Mouse (Mus musculus): Measurements from ENCODE around the gene Rhog. TPM values are rescaled to one million over a fixed set of nuclear protein-coding genes. Genes with fewer than 3 reads are reported as not detected.

The Rhog gene
- polyA plus RNA-seq, 1 experiment from 2014 or later, result 63.7 TPM

DNA sequence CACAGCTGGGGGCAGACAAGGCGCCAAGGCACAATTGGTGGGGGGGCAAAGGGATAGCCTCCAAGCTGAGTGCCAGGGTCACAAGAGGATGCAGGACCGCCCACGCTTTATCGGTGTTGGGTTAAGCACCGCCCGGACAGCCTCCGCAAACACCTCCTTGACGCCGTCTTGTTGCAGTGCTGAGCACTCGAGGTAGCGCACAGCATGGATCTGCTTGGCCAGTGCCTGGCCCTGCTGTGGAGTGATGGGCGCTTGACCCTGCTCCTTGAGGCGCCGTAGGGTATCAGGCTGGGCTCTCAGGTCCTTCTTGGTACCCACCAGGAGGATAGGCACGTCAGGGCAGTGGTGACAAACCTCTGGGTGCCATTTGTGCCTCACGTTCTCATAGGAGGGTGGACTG, 16.3 kb downstream of the Rhog start:
- Histone ChIP-seq H3K27ac (ENCODE audit: low read depth) (no peak overlapping the region), H3K9me3 (ENCODE audit: control insufficient read depth, low read length) (no peaks in the 10 kb centered on the region), H3K4me2 (ENCODE audit: low read length) (no peak overlapping the region), H3K27me3 (replicated peaks; ENCODE audit: control insufficient read depth, insufficient read depth, low read length) (no peaks in the 10 kb centered on the region), H3K4me1 (replicated peaks; ENCODE audit: control insufficient read depth, insufficient read depth, low read length) (peaks cover 11% of the 10 kb centered on the region; the same call in 1 of the 2 replicates), H3K9ac (ENCODE audit: low read length) (no peak overlapping the region), H3K36me3 (ENCODE audit: control insufficient read depth, insufficient read depth, low read length) (peaks cover 63% of the 10 kb centered on the region), H3K4me3 (ENCODE audit: low read depth, low read length) (no peak overlapping the region)
- no peak for DNase-seq (ENCODE audit: low spot score)
- 92% methylated on average over 16 of the region's 16 CpGs for WGBS
- no peak for ATAC-seq (replicated peaks; ENCODE audit: low FRiP score, low TSS enrichment, low read depth)

DNA sequence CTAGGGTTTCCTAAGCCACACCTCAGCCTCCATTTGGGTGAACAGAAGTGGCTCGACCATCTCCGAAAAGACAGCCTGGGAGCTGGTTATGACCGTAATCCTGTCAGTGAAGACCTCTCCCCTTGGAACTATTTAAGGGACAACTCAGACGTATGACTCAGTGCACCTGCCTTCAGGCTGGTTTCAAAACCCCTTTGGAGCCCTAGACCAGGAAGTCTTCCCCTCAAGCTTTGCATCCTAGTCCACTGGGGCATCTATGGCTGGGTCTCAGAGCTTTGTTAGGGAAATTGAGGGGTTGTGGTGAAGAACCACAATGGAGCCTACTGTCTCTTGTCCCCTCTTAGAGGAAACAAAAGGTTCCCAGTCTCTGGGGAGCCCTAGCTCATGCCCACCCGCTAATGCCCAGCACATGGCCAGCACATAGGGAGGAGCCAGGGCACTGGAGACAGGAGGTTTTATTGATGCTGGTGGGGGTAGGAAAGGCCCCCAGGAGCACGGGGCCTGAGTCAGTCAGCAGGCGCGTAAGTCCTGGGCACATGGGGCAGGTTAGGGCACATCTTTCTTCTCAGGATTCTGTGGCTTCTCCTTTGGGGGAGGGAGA, 17.1 kb downstream of the Rhog start:
- DNase-seq (ENCODE audit: low spot score) (no peak), ATAC-seq (replicated peaks; ENCODE audit: low FRiP score, low TSS enrichment, low read depth) (no peak)
- H3K9me3 ChIP-seq (ENCODE audit: control insufficient read depth, low read length), result no peaks in the 10 kb centered on the region
- peaks cover 6% of the 10 kb centered on the region; the same call in 1 of the 2 replicates for H3K4me1 ChIP-seq (replicated peaks; ENCODE audit: control insufficient read depth, insufficient read depth, low read length)
- no peak overlapping the region for H3K4me3 ChIP-seq (ENCODE audit: low read depth, low read length)
- peaks cover 63% of the 10 kb centered on the region for H3K36me3 ChIP-seq (ENCODE audit: control insufficient read depth, insufficient read depth, low read length)
- H3K27me3 ChIP-seq (replicated peaks; ENCODE audit: control insufficient read depth, insufficient read depth, low read length), result no peaks in the 10 kb centered on the region
- 85% methylated on average over 8 of the region's 8 CpGs for WGBS
- no peak overlapping the region for H3K27ac ChIP-seq (ENCODE audit: low read depth)
- H3K9ac ChIP-seq (ENCODE audit: low read length), result no peak overlapping the region
- H3K4me2 ChIP-seq (ENCODE audit: low read length), result no peak overlapping the region

DNA sequence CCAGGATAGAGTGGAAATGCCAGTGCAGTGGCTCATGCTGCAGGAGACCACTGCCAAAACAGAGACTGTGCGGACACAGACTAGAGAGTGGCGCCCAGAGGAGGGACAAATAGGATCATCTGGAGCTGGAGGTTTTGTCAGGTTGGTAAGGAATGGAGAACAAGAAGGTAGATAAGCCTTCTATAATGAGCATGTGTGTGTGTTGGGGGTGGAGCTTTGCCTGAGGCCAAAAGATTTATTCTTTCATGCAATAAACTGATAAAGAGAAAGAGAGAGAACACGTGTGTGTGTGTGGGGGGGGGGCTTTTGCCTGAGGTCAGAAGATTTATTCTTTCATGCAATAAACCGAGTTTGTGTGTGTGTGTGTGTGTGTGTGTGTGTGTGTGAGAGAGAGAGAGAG, 22.8 kb downstream of the Rhog start:
- no peaks in the 10 kb centered on the region for H3K27me3 ChIP-seq (replicated peaks; ENCODE audit: control insufficient read depth, insufficient read depth, low read length)
- no peaks in the 10 kb centered on the region for H3K9me3 ChIP-seq (ENCODE audit: control insufficient read depth, low read length)
- H3K4me1 ChIP-seq (replicated peaks; ENCODE audit: control insufficient read depth, insufficient read depth, low read length), result no peaks in the 10 kb centered on the region
- H3K27ac ChIP-seq (ENCODE audit: low read depth), result no peak overlapping the region
- no peak for ATAC-seq (replicated peaks; ENCODE audit: low FRiP score, low TSS enrichment, low read depth)
- H3K4me3 ChIP-seq (ENCODE audit: low read depth, low read length), result no peak overlapping the region
- no peak for DNase-seq (ENCODE audit: low spot score)
- peaks cover 43% of the 10 kb centered on the region for H3K36me3 ChIP-seq (ENCODE audit: control insufficient read depth, insufficient read depth, low read length)
- H3K4me2 ChIP-seq (ENCODE audit: low read length), result no peak overlapping the region
- no peak overlapping the region for H3K9ac ChIP-seq (ENCODE audit: low read length)
- WGBS, result 77% methylated on average over 4 of the region's 4 CpGs

DNA sequence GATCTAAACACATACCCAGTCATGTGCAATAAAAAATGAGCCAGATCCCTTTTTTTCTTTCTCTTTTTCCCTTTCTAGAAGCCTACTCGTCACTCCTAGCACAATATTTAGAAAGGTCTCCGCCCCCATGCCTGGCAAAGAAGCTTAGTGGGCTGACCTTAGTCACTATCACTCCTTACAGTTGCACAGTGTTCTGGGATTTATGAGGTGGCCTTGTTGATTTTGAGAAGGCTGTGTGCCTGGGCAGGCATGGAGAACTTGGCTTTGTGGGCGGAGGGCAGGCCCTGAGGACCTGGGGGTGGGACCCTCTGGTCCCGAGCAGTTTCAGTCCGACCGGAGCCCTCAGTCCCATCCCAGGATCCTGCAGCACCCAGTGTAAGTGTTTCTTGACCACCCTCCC, 26.0 kb downstream of the Rhog start:
- WGBS, result 89% methylated on average over 6 of the region's 6 CpGs
- Histone ChIP-seq H3K27me3 (replicated peaks; ENCODE audit: control insufficient read depth, insufficient read depth, low read length) (no peaks in the 10 kb centered on the region), H3K4me3 (ENCODE audit: low read depth, low read length) (no peak overlapping the region), H3K9ac (ENCODE audit: low read length) (no peak overlapping the region), H3K4me1 (replicated peaks; ENCODE audit: control insufficient read depth, insufficient read depth, low read length) (no peaks in the 10 kb centered on the region), H3K4me2 (ENCODE audit: low read length) (no peak overlapping the region), H3K27ac (ENCODE audit: low read depth) (no peak overlapping the region), H3K36me3 (ENCODE audit: control insufficient read depth, insufficient read depth, low read length) (peaks cover 30% of the 10 kb centered on the region), H3K9me3 (ENCODE audit: control insufficient read depth, low read length) (no peaks in the 10 kb centered on the region)
- DNase-seq (ENCODE audit: low spot score) (no peak), ATAC-seq (replicated peaks; ENCODE audit: low FRiP score, low TSS enrichment, low read depth) (no peak)

DNA sequence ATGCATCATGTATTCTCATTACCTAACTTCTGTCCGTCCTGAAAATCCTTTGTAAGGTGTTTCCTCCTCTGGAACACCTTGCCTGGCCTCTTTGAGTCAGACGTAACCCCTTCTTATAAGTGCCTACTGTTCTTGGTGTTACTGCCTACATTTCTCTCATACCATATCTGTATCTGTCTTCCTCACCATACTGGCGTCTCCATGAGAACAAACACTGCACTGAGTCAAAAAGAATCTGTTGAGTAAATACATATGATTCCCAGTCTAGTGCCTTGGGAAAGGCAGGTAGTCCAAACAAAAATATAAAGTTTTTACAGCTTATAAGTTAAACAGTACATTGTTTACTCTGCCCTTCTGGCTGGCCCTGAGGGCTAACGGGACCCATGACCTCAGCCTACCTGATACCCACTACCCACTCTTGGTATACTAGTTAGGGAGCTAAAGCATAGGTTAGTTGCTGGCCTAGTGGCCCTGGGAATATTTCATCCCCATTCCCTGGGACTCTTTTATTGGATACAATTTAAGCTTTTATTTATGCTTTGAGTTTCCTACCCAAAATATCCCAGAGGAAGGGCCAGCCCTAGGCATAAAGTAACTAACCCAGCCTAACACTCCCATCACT, 27.7 kb downstream of the Rhog start:
- H3K4me1 ChIP-seq (replicated peaks; ENCODE audit: control insufficient read depth, insufficient read depth, low read length), result no peaks in the 10 kb centered on the region
- H3K9ac ChIP-seq (ENCODE audit: low read length), result no peak overlapping the region
- WGBS, result 81% methylated on average over 4 of the region's 4 CpGs
- H3K4me3 ChIP-seq (ENCODE audit: low read depth, low read length), result no peak overlapping the region
- no peak overlapping the region for H3K27ac ChIP-seq (ENCODE audit: low read depth)
- ATAC-seq (replicated peaks; ENCODE audit: low FRiP score, low TSS enrichment, low read depth) (no peak), DNase-seq (ENCODE audit: low spot score) (no peak)
- peaks cover 30% of the 10 kb centered on the region for H3K36me3 ChIP-seq (ENCODE audit: control insufficient read depth, insufficient read depth, low read length)
- H3K4me2 ChIP-seq (ENCODE audit: low read length), result no peak overlapping the region
- H3K9me3 ChIP-seq (ENCODE audit: control insufficient read depth, low read length), result no peaks in the 10 kb centered on the region
- no peaks in the 10 kb centered on the region for H3K27me3 ChIP-seq (replicated peaks; ENCODE audit: control insufficient read depth, insufficient read depth, low read length)

DNA sequence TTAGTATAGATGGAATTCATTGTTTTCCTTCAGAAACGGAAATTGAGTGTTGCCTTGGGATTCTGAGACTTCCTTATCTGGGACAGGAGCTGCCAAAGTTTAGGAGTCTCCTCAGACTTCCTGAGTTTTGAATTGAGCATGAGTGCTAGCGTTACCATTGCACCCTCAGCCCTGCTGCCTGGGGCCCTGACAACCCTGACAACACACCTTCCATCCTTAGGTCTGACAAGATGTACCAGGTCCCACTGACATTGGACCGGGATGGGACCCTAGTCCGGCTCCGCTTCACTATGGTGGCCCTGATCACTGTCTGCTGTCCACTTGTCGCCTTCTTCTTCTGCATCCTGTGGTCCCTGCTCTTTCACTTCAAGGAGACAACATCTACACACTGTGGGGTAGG, 29.8 kb downstream of the Rhog start:
- peaks cover 25% of the 10 kb centered on the region for H3K36me3 ChIP-seq (ENCODE audit: control insufficient read depth, insufficient read depth, low read length)
- ATAC-seq (replicated peaks; ENCODE audit: low FRiP score, low TSS enrichment, low read depth) (no peak), DNase-seq (ENCODE audit: low spot score) (peak; percentile 42)
- H3K4me1 ChIP-seq (replicated peaks; ENCODE audit: control insufficient read depth, insufficient read depth, low read length), result no peaks in the 10 kb centered on the region
- no peak overlapping the region for H3K4me2 ChIP-seq (ENCODE audit: low read length)
- H3K9ac ChIP-seq (ENCODE audit: low read length), result no peak overlapping the region
- no peak overlapping the region for H3K4me3 ChIP-seq (ENCODE audit: low read depth, low read length)
- no peaks in the 10 kb centered on the region for H3K27me3 ChIP-seq (replicated peaks; ENCODE audit: control insufficient read depth, insufficient read depth, low read length)
- H3K9me3 ChIP-seq (ENCODE audit: control insufficient read depth, low read length), result no peaks in the 10 kb centered on the region
- H3K27ac ChIP-seq (ENCODE audit: low read depth), result no peak overlapping the region
- 93% methylated on average over 6 of the region's 6 CpGs for WGBS

DNA sequence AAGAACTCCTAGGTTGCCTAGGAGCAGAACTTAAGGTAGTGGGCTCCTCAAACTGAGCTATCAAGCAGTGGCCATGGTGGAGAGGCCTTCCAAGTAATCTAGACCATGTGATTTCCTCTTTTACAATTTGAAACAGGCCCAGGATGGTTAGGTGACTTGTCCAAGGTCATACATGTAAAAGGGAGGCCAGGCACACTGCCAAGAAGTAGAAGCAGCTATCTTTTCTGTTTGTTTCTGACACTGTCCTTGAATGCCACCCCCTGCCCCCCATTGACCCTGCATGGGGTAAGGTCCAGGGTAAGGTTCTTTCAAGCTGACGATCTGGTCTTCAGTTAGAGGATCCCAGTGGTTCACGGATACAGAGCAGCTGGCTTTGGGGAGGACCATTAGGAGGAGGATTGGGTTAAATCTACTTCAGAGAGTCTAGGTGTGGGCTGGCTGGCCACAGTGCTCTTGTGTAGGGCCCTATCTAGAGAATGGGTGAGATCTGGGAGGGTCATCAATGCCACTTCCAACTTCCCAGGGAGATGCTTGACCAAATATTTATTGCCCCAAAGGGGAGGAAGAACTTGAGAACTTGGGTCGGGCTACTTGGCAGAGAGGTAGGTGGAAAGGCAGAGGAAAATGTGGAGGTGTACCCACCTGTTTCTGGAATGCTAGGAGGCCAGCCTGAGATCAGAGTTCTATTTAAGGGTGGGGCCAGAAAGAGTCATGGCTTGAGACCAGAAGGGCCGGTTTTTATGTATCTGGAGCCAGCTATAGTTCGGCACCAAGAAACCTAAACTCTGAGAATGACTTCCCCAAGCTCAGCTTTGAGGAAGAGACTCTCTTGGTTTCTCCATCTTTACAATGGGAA, 31.7 kb downstream of the Rhog start:
- H3K9ac ChIP-seq (ENCODE audit: low read length), result no peak overlapping the region
- peak overlapping the region; percentile 95 for H3K4me2 ChIP-seq (ENCODE audit: low read length)
- no peaks in the 10 kb centered on the region for H3K27me3 ChIP-seq (replicated peaks; ENCODE audit: control insufficient read depth, insufficient read depth, low read length)
- peak; percentile 51 for DNase-seq (ENCODE audit: low spot score)
- WGBS, result 72% methylated on average over 5 of the region's 5 CpGs
- no peak for ATAC-seq (replicated peaks; ENCODE audit: low FRiP score, low TSS enrichment, low read depth)
- no peaks in the 10 kb centered on the region for H3K9me3 ChIP-seq (ENCODE audit: control insufficient read depth, low read length)
- H3K4me3 ChIP-seq (ENCODE audit: low read depth, low read length), result no peak overlapping the region
- peaks cover 20% of the 10 kb centered on the region for H3K36me3 ChIP-seq (ENCODE audit: control insufficient read depth, insufficient read depth, low read length)
- H3K4me1 ChIP-seq (replicated peaks; ENCODE audit: control insufficient read depth, insufficient read depth, low read length), result no peaks in the 10 kb centered on the region
- H3K27ac ChIP-seq (ENCODE audit: low read depth), result no peak overlapping the region

DNA sequence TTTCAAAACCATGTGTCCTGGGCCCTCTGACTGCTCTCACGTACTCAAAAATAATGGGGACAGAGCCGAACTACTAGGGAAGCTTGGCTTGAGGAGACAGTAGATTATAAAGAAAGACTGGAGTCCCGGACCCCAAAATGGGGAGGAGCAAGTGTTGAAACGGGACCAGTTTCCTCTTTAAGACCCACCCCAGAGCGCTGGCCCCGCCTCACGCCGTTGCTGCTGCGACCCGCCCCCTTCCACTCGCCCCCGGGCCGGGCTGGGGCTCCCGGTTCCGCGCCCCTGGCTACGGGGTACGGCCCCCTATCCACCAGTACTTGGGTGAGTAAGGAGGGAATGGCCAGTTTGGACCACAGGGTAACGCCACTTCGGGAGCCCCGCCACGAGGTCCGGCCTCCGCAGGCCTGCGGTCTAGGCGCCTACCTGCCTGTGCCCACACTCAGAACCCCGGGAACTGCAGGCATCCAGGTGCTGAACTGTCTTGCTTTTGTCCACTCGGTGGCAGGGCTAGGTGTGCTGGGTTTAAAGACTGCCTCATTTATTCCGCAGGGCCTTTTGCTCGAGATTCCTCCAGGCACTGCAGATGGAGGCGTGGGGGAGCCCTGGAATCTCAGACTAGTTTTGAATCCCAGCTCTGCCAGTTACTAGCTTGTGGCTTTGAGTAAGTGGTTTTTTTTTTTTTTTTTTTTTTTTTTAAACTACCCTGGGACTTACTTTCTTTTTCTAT, 32.9 kb downstream of the Rhog start:
- Histone ChIP-seq H3K9ac (ENCODE audit: low read length) (peak overlapping the region; percentile 54), H3K36me3 (ENCODE audit: control insufficient read depth, insufficient read depth, low read length) (peaks cover 12% of the 10 kb centered on the region), H3K4me3 (ENCODE audit: low read depth, low read length) (peak overlapping the region; percentile 45), H3K27me3 (replicated peaks; ENCODE audit: control insufficient read depth, insufficient read depth, low read length) (no peaks in the 10 kb centered on the region), H3K4me2 (ENCODE audit: low read length) (peak overlapping the region; percentile 95), H3K27ac (ENCODE audit: low read depth) (peak overlapping the region; percentile 48; the same call in 1 of the 2 replicates), H3K9me3 (ENCODE audit: control insufficient read depth, low read length) (no peaks in the 10 kb centered on the region), H3K4me1 (replicated peaks; ENCODE audit: control insufficient read depth, insufficient read depth, low read length) (no peaks in the 10 kb centered on the region)
- DNase-seq (ENCODE audit: low spot score) (peak; percentile 82), ATAC-seq (replicated peaks; ENCODE audit: low FRiP score, low TSS enrichment, low read depth) (peak; percentile 89)
- WGBS, result 2% methylated on average over 28 of the region's 31 CpGs

All from intestine, embryonic 14.5 days (tissue).